Mouse (Mus musculus): ENCODE measurements around the gene Scp2. TPM values are rescaled to one million over a fixed set of nuclear protein-coding genes. Genes with fewer than 3 reads are reported as not detected.

The Scp2 gene
- polyA plus RNA-seq, 1 experiment from 2014 or later = 223 TPM

DNA sequence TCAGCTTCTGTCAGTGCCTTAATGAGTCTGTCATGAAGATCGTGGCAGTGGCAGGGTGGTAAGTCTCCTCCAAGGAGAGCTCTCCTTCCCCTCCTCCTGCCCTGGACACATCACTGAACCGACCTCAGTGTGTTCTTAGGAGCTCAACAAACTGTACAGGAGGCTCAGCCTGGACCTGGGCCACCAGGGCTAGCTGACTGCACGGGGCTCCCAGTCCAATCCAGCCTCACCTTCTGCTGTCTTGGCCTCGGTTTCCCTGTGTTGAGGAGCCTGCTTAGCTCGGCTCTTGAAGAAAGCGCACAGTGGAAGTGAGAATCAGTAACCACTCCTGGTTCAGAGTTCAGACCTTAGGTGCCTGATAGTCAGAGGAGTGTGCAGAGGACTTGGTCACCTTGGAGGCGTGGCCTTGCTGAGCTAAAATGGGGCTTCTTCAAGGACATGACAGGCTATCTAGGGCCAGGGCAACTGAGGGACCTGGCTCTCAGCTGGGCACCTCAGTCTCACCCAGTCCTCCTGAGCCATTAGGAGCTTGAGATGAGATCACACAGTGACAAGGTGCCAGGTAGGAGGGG, 137.2 kb downstream of the Scp2 start:
- no peak overlapping the region for H3K4me3 ChIP-seq
- peaks cover 4% of the 10 kb centered on the region for H3K4me1 ChIP-seq
- WGBS = 76% methylated on average over 7 of the region's 7 CpGs
- ATAC-seq = no peak
- H3K27ac ChIP-seq = no peak overlapping the region
- H3K27me3 ChIP-seq = no peaks in the 10 kb centered on the region
- H3K4me2 ChIP-seq = no peak overlapping the region
- no peaks in the 10 kb centered on the region for H3K9me3 ChIP-seq (replicated peaks)
- H3K36me3 ChIP-seq (ENCODE audit: poor library complexity, severe bottlenecking) = no peaks in the 10 kb centered on the region
- no peak overlapping the region for H3K9ac ChIP-seq

- Histone ChIP-seq H3K4me3 (no peak overlapping the region), H3K9me3 (replicated peaks) (no peaks in the 10 kb centered on the region), H3K4me2 (no peak overlapping the region), H3K4me1 (peaks cover 4% of the 10 kb centered on the region), H3K27me3 (no peaks in the 10 kb centered on the region), H3K9ac (no peak overlapping the region), H3K36me3 (ENCODE audit: poor library complexity, severe bottlenecking) (no peaks in the 10 kb centered on the region), H3K27ac (0 out of 2 replicates have a peak overlapping the region, but pooled peaks have one; percentile 27)
- WGBS = 52% methylated on average over 7 of the region's 7 CpGs
- ATAC-seq = no peak
Measured at GRCm38 (mm10) chr4:108005328-108005727, 139.5 kb downstream of the Scp2 start.

- no peaks in the 10 kb centered on the region for H3K36me3 ChIP-seq (ENCODE audit: poor library complexity, severe bottlenecking)
- WGBS = 84% methylated on average over 1 of the region's 1 CpGs
Measured at GRCm38 (mm10) chr4:107999380-107999779, 145.4 kb downstream of the Scp2 start.

GRCm38 (mm10) chr4:107998641-107999332, 146.0 kb downstream of the Scp2 start:
- no peaks in the 10 kb centered on the region for H3K36me3 ChIP-seq (ENCODE audit: poor library complexity, severe bottlenecking)
- WGBS = 26% methylated on average over 11 of the region's 11 CpGs
- H3K4me3 ChIP-seq = no peak overlapping the region
- no peak overlapping the region for H3K4me2 ChIP-seq
- H3K27me3 ChIP-seq = no peaks in the 10 kb centered on the region
- H3K9me3 ChIP-seq (replicated peaks) = 0 out of 2 replicates have a peak, but pooled peaks cover 3% of the 10 kb centered on the region
- no peak for ATAC-seq
- H3K27ac ChIP-seq = no peak overlapping the region
- H3K4me1 ChIP-seq = peaks cover 5% of the 10 kb centered on the region
- no peak overlapping the region for H3K9ac ChIP-seq

More at GRCm38 (mm10) chr4:107999380-107999779, 145.4 kb downstream of the Scp2 start:
- no peak overlapping the region for H3K4me2 ChIP-seq
- H3K4me3 ChIP-seq = no peak overlapping the region
- H3K9ac ChIP-seq = no peak overlapping the region
- no peak for ATAC-seq
- H3K27me3 ChIP-seq = no peaks in the 10 kb centered on the region
- no peak overlapping the region for H3K27ac ChIP-seq
- 0 out of 2 replicates have a peak, but pooled peaks cover 2% of the 10 kb centered on the region for H3K9me3 ChIP-seq (replicated peaks)
- H3K4me1 ChIP-seq = peaks cover 5% of the 10 kb centered on the region

DNA sequence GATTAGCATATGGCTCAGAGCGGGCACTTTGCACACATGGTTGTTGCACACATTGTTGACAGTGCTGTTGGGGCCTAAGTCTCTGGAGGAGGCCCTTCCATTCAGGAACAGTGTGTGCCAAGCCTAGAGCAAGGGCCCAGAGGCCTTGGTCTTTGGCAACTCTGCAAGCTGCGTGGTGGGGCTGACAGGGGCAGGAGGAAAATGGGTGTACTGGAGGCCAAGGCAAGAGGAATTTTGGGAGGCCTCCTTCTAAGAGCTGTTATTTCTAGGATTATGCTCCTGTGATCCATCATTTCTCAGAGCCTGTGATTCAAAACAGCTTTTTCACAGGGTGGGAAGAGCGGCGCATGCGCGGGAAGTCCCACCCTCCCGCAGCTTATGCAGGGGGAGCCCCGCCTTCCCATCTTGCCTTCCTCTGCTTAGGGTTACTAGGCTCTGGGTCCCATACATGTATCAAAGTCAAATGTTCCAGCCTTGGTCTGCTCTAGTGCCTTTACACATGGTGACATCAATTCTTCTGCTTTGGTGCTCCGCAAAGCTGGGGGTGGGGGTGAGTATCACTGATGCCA, 148.3 kb downstream of the Scp2 start:
- H3K4me2 ChIP-seq = no peak overlapping the region

GRCm38 (mm10) chr4:107995727-107996126, 149.1 kb downstream of the Scp2 start:
- Histone ChIP-seq H3K9ac (no peak overlapping the region), H3K27me3 (0 out of 2 replicates have a peak, but pooled peaks cover 4% of the 10 kb centered on the region), H3K4me2 (no peak overlapping the region), H3K9me3 (replicated peaks) (0 out of 2 replicates have a peak, but pooled peaks cover 3% of the 10 kb centered on the region), H3K4me3 (no peak overlapping the region), H3K27ac (no peak overlapping the region; the same call in 1 of the 2 replicates), H3K36me3 (ENCODE audit: poor library complexity, severe bottlenecking) (no peaks in the 10 kb centered on the region), H3K4me1 (peaks cover 14% of the 10 kb centered on the region)
- WGBS = 89% methylated on average over 6 of the region's 6 CpGs
- ATAC-seq = no peak

More for the DNA sequence above, 148.3 kb downstream of the Scp2 start:
- Histone ChIP-seq H3K4me1 (peaks cover 12% of the 10 kb centered on the region), H3K9ac (no peak overlapping the region), H3K27ac (no peak overlapping the region), H3K36me3 (ENCODE audit: poor library complexity, severe bottlenecking) (no peaks in the 10 kb centered on the region), H3K4me3 (no peak overlapping the region), H3K27me3 (0 out of 2 replicates have a peak, but pooled peaks cover 2% of the 10 kb centered on the region), H3K9me3 (replicated peaks) (0 out of 2 replicates have a peak, but pooled peaks cover 3% of the 10 kb centered on the region)
- no peak for ATAC-seq
- WGBS = 89% methylated on average over 9 of the region's 9 CpGs

GRCm38 (mm10) chr4:107995011-107995410, 149.8 kb downstream of the Scp2 start:
- no peak for ATAC-seq
- Histone ChIP-seq H3K4me3 (no peak overlapping the region), H3K4me2 (no peak overlapping the region), H3K9ac (no peak overlapping the region), H3K27ac (no peak overlapping the region), H3K9me3 (replicated peaks) (0 out of 2 replicates have a peak, but pooled peaks cover 3% of the 10 kb centered on the region), H3K4me1 (peaks cover 14% of the 10 kb centered on the region), H3K27me3 (0 out of 2 replicates have a peak, but pooled peaks cover 5% of the 10 kb centered on the region), H3K36me3 (ENCODE audit: poor library complexity, severe bottlenecking) (no peaks in the 10 kb centered on the region)
- WGBS = 93% methylated on average over 6 of the region's 6 CpGs

Small RNAs within 50 kb of the gene (microRNA-seq; reads per million reads assigned to microRNA genes)
- not detected for gene Mir6397

Other genes with a start within 250 kb of the Scp2 start
- gene Cpt2, start 221.4 kb downstream of the Scp2 start, polyA plus RNA-seq (2015; fragmentation: Nextera tagmentation; extraction: Ambion mirVana) = 19.4 and 19.8 TPM in 2 replicates
- gene Slc1a7, start 176.7 kb downstream of the Scp2 start, polyA plus RNA-seq (2015; fragmentation: Nextera tagmentation; extraction: Ambion mirVana) = not detected in 2 replicates
- gene Podn, start 48.6 kb downstream of the Scp2 start, polyA plus RNA-seq (2015; fragmentation: Nextera tagmentation; extraction: Ambion mirVana) = 0.15 and 0.27 TPM in 2 replicates
- gene Echdc2, start 20.4 kb upstream of the Scp2 start, polyA plus RNA-seq (2015; fragmentation: Nextera tagmentation; extraction: Ambion mirVana) = 11.8 and 12.8 TPM in 2 replicates
- not detected in 2 replicates for gene Zyg11a, start 73.0 kb upstream of the Scp2 start, polyA plus RNA-seq (2015; fragmentation: Nextera tagmentation; extraction: Ambion mirVana)
- gene Zyg11b, start 156.1 kb upstream of the Scp2 start, polyA plus RNA-seq (2015; fragmentation: Nextera tagmentation; extraction: Ambion mirVana) = 22.6 and 24.6 TPM in 2 replicates
- 42.3 and 47.7 TPM in 2 replicates for gene Coa7, start 183.1 kb upstream of the Scp2 start, polyA plus RNA-seq (2015; fragmentation: Nextera tagmentation; extraction: Ambion mirVana)
- 1.4 and 2.6 TPM in 2 replicates for gene Shisal2a, start 238.4 kb upstream of the Scp2 start, polyA plus RNA-seq (2015; fragmentation: Nextera tagmentation; extraction: Ambion mirVana)

All from forebrain, embryonic 13.5 days (tissue).